Mouse (Mus musculus) heart, postnatal 4 days (tissue): ENCODE measurements at regions not wholly inside any gene's neighbourhood (a gene's known extent, or its start where the extent isn't known, plus 50 kb on each side); places are given as distances from the start of the nearest gene placed in this dataset.

Source experiments
- DNase-seq: peaks from one replicate; pipeline ENCODE4 v3.0.0; 2021

GRCm38 (mm10) chr6:101585871-101586270 is 208.2 kb upstream of the Pdzrn3 start:
- no peak for DNase-seq

GRCm38 (mm10) chr6:101580824-101581223 is 203.1 kb upstream of the Pdzrn3 start:
- DNase-seq: no peak

GRCm38 (mm10) chr6:101556096-101556495 is 178.4 kb upstream of the Pdzrn3 start:
- DNase-seq: no peak

GRCm38 (mm10) chr6:101554965-101555604 is 177.4 kb upstream of the Pdzrn3 start:
- no peak for DNase-seq

- DNase-seq: no peak
Measured at GRCm38 (mm10) chr6:101550501-101551268, 173.0 kb upstream of the Pdzrn3 start.

GRCm38 (mm10) chr6:101537581-101537980 is 159.9 kb upstream of the Pdzrn3 start:
- no peak for DNase-seq

- DNase-seq: peak; percentile 43
Measured at GRCm38 (mm10) chr6:101534214-101535052, 156.7 kb upstream of the Pdzrn3 start.

GRCm38 (mm10) chr6:101532436-101532835 is 154.7 kb upstream of the Pdzrn3 start:
- peak; percentile 59 for DNase-seq

- no peak for DNase-seq
Measured at GRCm38 (mm10) chr6:101531914-101532313, 154.2 kb upstream of the Pdzrn3 start.

- no peak for DNase-seq
Measured at GRCm38 (mm10) chr6:101525129-101525528, 147.4 kb upstream of the Pdzrn3 start.

- no peak for DNase-seq
Measured at GRCm38 (mm10) chr6:101521316-101521715, 143.6 kb upstream of the Pdzrn3 start.

GRCm38 (mm10) chr6:101520755-101521154 is 143.1 kb upstream of the Pdzrn3 start:
- no peak for DNase-seq

GRCm38 (mm10) chr6:101518904-101519701 is 141.4 kb upstream of the Pdzrn3 start:
- peak; percentile 27 for DNase-seq

- peak; percentile 32 for DNase-seq
Measured at GRCm38 (mm10) chr6:101517584-101517983, 139.9 kb upstream of the Pdzrn3 start.

GRCm38 (mm10) chr6:101513696-101514095 is 136.0 kb upstream of the Pdzrn3 start:
- no peak for DNase-seq

GRCm38 (mm10) chr6:101502149-101502548 is 124.5 kb upstream of the Pdzrn3 start:
- no peak for DNase-seq

- DNase-seq: no peak
Measured at GRCm38 (mm10) chr6:101501716-101502115, 124.0 kb upstream of the Pdzrn3 start.

- DNase-seq: no peak
Measured at GRCm38 (mm10) chr6:101500202-101500601, 122.5 kb upstream of the Pdzrn3 start.

- DNase-seq: no peak
Measured at GRCm38 (mm10) chr6:101488466-101488865, 110.8 kb upstream of the Pdzrn3 start.

- DNase-seq: no peak
Measured at GRCm38 (mm10) chr6:101484526-101485287, 107.0 kb upstream of the Pdzrn3 start.
